15 mouse cellular contexts compared by ENCODE assay signal in the genomic region with DNA sequence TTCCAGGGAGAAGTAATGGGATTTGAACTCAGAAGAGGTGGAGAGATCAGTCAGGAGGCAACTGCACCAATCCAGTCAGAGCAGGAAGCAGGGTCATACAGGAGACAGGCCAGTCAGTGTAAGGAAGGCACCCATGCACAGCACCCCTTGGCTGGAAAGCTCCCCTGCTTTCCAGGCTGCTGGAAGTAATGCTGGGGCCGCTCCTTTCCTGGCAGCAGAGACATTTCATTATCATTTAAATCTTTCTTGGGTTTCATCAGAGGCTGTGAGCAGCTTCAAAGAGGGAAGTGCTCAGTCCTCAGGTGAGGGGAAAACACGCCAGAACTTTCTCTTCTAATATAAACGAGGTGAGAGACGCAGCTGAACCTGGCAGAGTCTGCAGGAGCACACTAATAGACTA.
DNase-seq lines count a peak whose midpoint lies in the region; ATAC-seq lines count a peak whose summit lies in the region.
"Had no signal": no experiment of that assay in that cellular context is flagged by ENCODE, and none has a peak within 500 bp of the region (broad histone marks: within the 10 kb centered on the region; RNA-seq: fewer than 3 reads in every experiment).

No protein-coding gene starts in this region.

- peak; percentile 8 for DNase-seq in retina, postnatal 1 day
- DNase-seq in retina, embryonic 14.5 days (ENCODE audit: low spot score) = no peak
- DNase-seq in spleen, postnatal 14 days (ENCODE audit: low spot score in 2 of 2) = no peak
- no peak for DNase-seq in layer of hippocampus, adult 9-11 months
- no peak for DNase-seq in layer of hippocampus, postnatal 36 days
- DNase-seq in adipocyte (ENCODE audit: low spot score) = no peak
- DNase-seq: cerebellum, postnatal 36 days; gastrocnemius, postnatal 25 days had no signal

- no peak overlapping the region for H3K4me2 ChIP-seq in forebrain, embryonic 12.5 days
- H3K4me2 ChIP-seq in hindbrain, embryonic 16.5 days (ENCODE audit: low read length) = no peak overlapping the region
- H3K4me2 ChIP-seq: heart, embryonic 15.5 days; intestine, embryonic 15.5 days had no signal

- no peaks in the 10 kb centered on the region for H3K9me3 ChIP-seq in forebrain, embryonic 12.5 days
- no peaks in the 10 kb centered on the region for H3K9me3 ChIP-seq in hindbrain, embryonic 16.5 days (ENCODE audit: control insufficient read depth, low read length)
- H3K9me3 ChIP-seq: intestine, embryonic 15.5 days had no signal

- ATAC-seq in forebrain, embryonic 12.5 days (ENCODE audit: low FRiP score) = no peak
- ATAC-seq in hindbrain, embryonic 16.5 days = no peak
- ATAC-seq: intestine, embryonic 15.5 days; lung, postnatal 0 days had no signal

- H3K27ac ChIP-seq in forebrain, embryonic 12.5 days = peak overlapping the region; percentile 79
- H3K27ac ChIP-seq in hindbrain, embryonic 16.5 days (ENCODE audit: low read depth, low read length) = peak overlapping the region; percentile 76
- H3K27ac ChIP-seq: heart, embryonic 15.5 days; intestine, embryonic 15.5 days; stomach, postnatal 0 days had no signal

- WGBS in forebrain, embryonic 12.5 days = 36% methylated on average over 4 of the region's 4 CpGs
- 39% methylated on average over 4 of the region's 4 CpGs for WGBS in hindbrain, embryonic 16.5 days

- no peak overlapping the region for H3K9ac ChIP-seq in forebrain, embryonic 12.5 days
- peak overlapping the region; percentile 31; the same call in 1 of the 2 replicates for H3K9ac ChIP-seq in hindbrain, embryonic 16.5 days (ENCODE audit: low read depth, low read length)
- H3K9ac ChIP-seq: heart, embryonic 15.5 days; intestine, embryonic 15.5 days had no signal

- no peak overlapping the region for H3K4me3 ChIP-seq in forebrain, embryonic 12.5 days (replicated peaks)
- no peak overlapping the region for H3K4me3 ChIP-seq in hindbrain, embryonic 16.5 days (ENCODE audit: low read length)
- H3K4me3 ChIP-seq: erythroblast, embryonic 14.5 days; heart, embryonic 15.5 days; intestine, embryonic 15.5 days had no signal

- peaks cover 43% of the 10 kb centered on the region for H3K4me1 ChIP-seq in forebrain, embryonic 12.5 days
- H3K4me1 ChIP-seq in hindbrain, embryonic 16.5 days (ENCODE audit: control insufficient read depth, insufficient read depth, low read depth, low read length) = peaks cover 30% of the 10 kb centered on the region

- 0 out of 2 replicates have a peak, but pooled peaks cover 10% of the 10 kb centered on the region for H3K27me3 ChIP-seq in forebrain, embryonic 12.5 days
- no peaks in the 10 kb centered on the region for H3K27me3 ChIP-seq in hindbrain, embryonic 16.5 days (replicated peaks; ENCODE audit: control insufficient read depth, insufficient read depth, low read length)

- H3K36me3 ChIP-seq in forebrain, embryonic 12.5 days (replicated peaks) = no peaks in the 10 kb centered on the region
- no peaks in the 10 kb centered on the region for H3K36me3 ChIP-seq in hindbrain, embryonic 16.5 days (ENCODE audit: control insufficient read depth, insufficient read depth, low read length)
- H3K36me3 ChIP-seq: heart, embryonic 15.5 days; intestine, embryonic 15.5 days had no signal
